Mouse (Mus musculus): ENCODE results near the gene Lmbr1l. TPM values are rescaled to one million over a fixed set of nuclear protein-coding genes. Genes with fewer than 3 reads are reported as not detected.
A peak's percentile ranks its signal among the peaks of the same experiment; 100 is the strongest.
"Not testable (repeated sequence)": the region's sequence is repeated elsewhere in the genome, so short reads cannot be mapped to it uniquely, and the experiment has no call there.

Gene Lmbr1l
- polyA plus RNA-seq, 1 experiment from 2014 or later: 26.4 TPM

- H3K27ac ChIP-seq; H3K4me1 ChIP-seq; H3K27me3 ChIP-seq; ATAC-seq (ENCODE audit: insufficient number of reproducible peaks, insufficient read depth, low FRiP score, low TSS enrichment); H3K9me3 ChIP-seq: not testable (repeated sequence)
- peak overlapping the region; percentile 88 for H3K9ac ChIP-seq
- H3K4me2 ChIP-seq (replicated peaks): peak overlapping the region; percentile 86
- H3K36me3 ChIP-seq: peaks cover 11% of the 10 kb centered on the region
- WGBS: 90% methylated on average over 11 of the region's 15 CpGs
- H3K4me3 ChIP-seq: peak overlapping the region; percentile 74
Observed at GRCm38 (mm10) chr15:98951122-98952062, 33.4 kb upstream of the Lmbr1l start.

GRCm38 (mm10) chr15:98949607-98949892 is 31.5 kb upstream of the Lmbr1l start:
- Histone ChIP-seq H3K4me3 (no peak overlapping the region), H3K36me3 (peaks cover 11% of the 10 kb centered on the region), H3K9me3 (no peaks in the 10 kb centered on the region), H3K4me2 (replicated peaks) (no peak overlapping the region), H3K4me1 (peaks cover 5% of the 10 kb centered on the region), H3K27ac (no peak overlapping the region), H3K9ac (no peak overlapping the region), H3K27me3 (no peaks in the 10 kb centered on the region)
- ATAC-seq (ENCODE audit: insufficient number of reproducible peaks, insufficient read depth, low FRiP score, low TSS enrichment): no peak
- WGBS: 68% methylated on average over 3 of the region's 3 CpGs

GRCm38 (mm10) chr15:98948857-98949606 is 31.0 kb upstream of the Lmbr1l start:
- Histone ChIP-seq H3K4me1 (peaks cover 2% of the 10 kb centered on the region), H3K9ac (no peak overlapping the region), H3K4me2 (replicated peaks) (no peak overlapping the region), H3K27ac (no peak overlapping the region), H3K4me3 (no peak overlapping the region), H3K36me3 (peaks cover 11% of the 10 kb centered on the region), H3K27me3 (no peaks in the 10 kb centered on the region), H3K9me3 (no peaks in the 10 kb centered on the region)
- no peak for ATAC-seq (ENCODE audit: insufficient number of reproducible peaks, insufficient read depth, low FRiP score, low TSS enrichment)
- 66% methylated on average over 6 of the region's 6 CpGs for WGBS

- Histone ChIP-seq H3K27ac (no peak overlapping the region), H3K9ac (no peak overlapping the region), H3K4me3 (no peak overlapping the region), H3K4me2 (replicated peaks) (no peak overlapping the region), H3K36me3 (peaks cover 11% of the 10 kb centered on the region), H3K9me3 (no peaks in the 10 kb centered on the region), H3K4me1 (no peaks in the 10 kb centered on the region; the same call in 1 of the 2 replicates), H3K27me3 (no peaks in the 10 kb centered on the region)
- ATAC-seq (ENCODE audit: insufficient number of reproducible peaks, insufficient read depth, low FRiP score, low TSS enrichment): no peak
Observed at GRCm38 (mm10) chr15:98948382-98948781, 30.4 kb upstream of the Lmbr1l start.

- Histone ChIP-seq H3K36me3 (peaks cover 11% of the 10 kb centered on the region), H3K27me3 (no peaks in the 10 kb centered on the region), H3K27ac (no peak overlapping the region), H3K4me1 (no peaks in the 10 kb centered on the region; the same call in 1 of the 2 replicates), H3K4me2 (replicated peaks) (no peak overlapping the region), H3K9me3 (no peaks in the 10 kb centered on the region), H3K9ac (no peak overlapping the region), H3K4me3 (no peak overlapping the region)
- no peak for ATAC-seq (ENCODE audit: insufficient number of reproducible peaks, insufficient read depth, low FRiP score, low TSS enrichment)
- 49% methylated on average over 3 of the region's 3 CpGs for WGBS
Observed at GRCm38 (mm10) chr15:98947884-98948283, 29.9 kb upstream of the Lmbr1l start.

- no peaks in the 10 kb centered on the region for H3K36me3 ChIP-seq
- H3K4me3 ChIP-seq: no peak overlapping the region
- no peak overlapping the region for H3K4me2 ChIP-seq (replicated peaks)
- no peak for ATAC-seq (ENCODE audit: insufficient number of reproducible peaks, insufficient read depth, low FRiP score, low TSS enrichment)
- 71% methylated on average over 4 of the region's 4 CpGs for WGBS
- no peaks in the 10 kb centered on the region for H3K4me1 ChIP-seq
- H3K9me3 ChIP-seq: no peaks in the 10 kb centered on the region
- H3K9ac ChIP-seq: no peak overlapping the region
- H3K27me3 ChIP-seq: no peaks in the 10 kb centered on the region
- no peak overlapping the region for H3K27ac ChIP-seq
Observed at GRCm38 (mm10) chr15:98943133-98943532, 25.1 kb upstream of the Lmbr1l start.

GRCm38 (mm10) chr15:98942081-98942480 is 24.1 kb upstream of the Lmbr1l start:
- WGBS: 87% methylated on average over 4 of the region's 4 CpGs
- Histone ChIP-seq H3K9ac (no peak overlapping the region), H3K4me2 (replicated peaks) (no peak overlapping the region), H3K36me3 (no peaks in the 10 kb centered on the region), H3K27me3 (no peaks in the 10 kb centered on the region), H3K4me1 (no peaks in the 10 kb centered on the region), H3K9me3 (no peaks in the 10 kb centered on the region), H3K4me3 (no peak overlapping the region), H3K27ac (no peak overlapping the region)
- no peak for ATAC-seq (ENCODE audit: insufficient number of reproducible peaks, insufficient read depth, low FRiP score, low TSS enrichment)

GRCm38 (mm10) chr15:98941539-98941938 is 23.5 kb upstream of the Lmbr1l start:
- Histone ChIP-seq H3K4me1 (no peaks in the 10 kb centered on the region), H3K9ac (no peak overlapping the region), H3K9me3 (no peaks in the 10 kb centered on the region), H3K4me3 (no peak overlapping the region), H3K27ac (no peak overlapping the region), H3K4me2 (replicated peaks) (no peak overlapping the region), H3K27me3 (no peaks in the 10 kb centered on the region), H3K36me3 (no peaks in the 10 kb centered on the region)
- ATAC-seq (ENCODE audit: insufficient number of reproducible peaks, insufficient read depth, low FRiP score, low TSS enrichment): no peak
- WGBS: 54% methylated on average over 2 of the region's 2 CpGs

GRCm38 (mm10) chr15:98940816-98941215 is 22.8 kb upstream of the Lmbr1l start:
- 70% methylated on average over 10 of the region's 10 CpGs for WGBS
- ATAC-seq (ENCODE audit: insufficient number of reproducible peaks, insufficient read depth, low FRiP score, low TSS enrichment): no peak
- H3K36me3 ChIP-seq: no peaks in the 10 kb centered on the region

GRCm38 (mm10) chr15:98934217-98934839 is 16.3 kb upstream of the Lmbr1l start, which contains the start of gene Tuba1b:
Tuba1b (minus strand) TSS chr15:98934565.
- no peaks in the 10 kb centered on the region for H3K27me3 ChIP-seq
- peak within 1 kb of the TSS; percentile 94 for H3K4me2 ChIP-seq (replicated peaks)
- WGBS: under 1% methylated on average over 58 of the region's 58 CpGs
- H3K4me3 ChIP-seq: peak within 1 kb of the TSS; percentile 79
- no peaks in the 10 kb centered on the region for H3K9me3 ChIP-seq
- peaks cover 8% of the 10 kb centered on the region for H3K4me1 ChIP-seq
- peaks cover 9% of the 10 kb centered on the region for H3K36me3 ChIP-seq
- peak within 1 kb of the TSS; percentile 92 for H3K9ac ChIP-seq
- peak within 1 kb of the TSS; percentile 99 for H3K27ac ChIP-seq
- peak; percentile 89 for ATAC-seq (ENCODE audit: insufficient number of reproducible peaks, insufficient read depth, low FRiP score, low TSS enrichment)

More at GRCm38 (mm10) chr15:98940816-98941215, 22.8 kb upstream of the Lmbr1l start:
- H3K27ac ChIP-seq: no peak overlapping the region
- no peak overlapping the region for H3K4me2 ChIP-seq (replicated peaks)
- no peak overlapping the region for H3K4me3 ChIP-seq
- no peaks in the 10 kb centered on the region for H3K27me3 ChIP-seq
- H3K9me3 ChIP-seq: no peaks in the 10 kb centered on the region
- H3K4me1 ChIP-seq: peaks cover 1% of the 10 kb centered on the region
- H3K9ac ChIP-seq: no peak overlapping the region

- ATAC-seq (ENCODE audit: insufficient number of reproducible peaks, insufficient read depth, low FRiP score, low TSS enrichment): peak; percentile 78
- peak overlapping the region; percentile 99 for H3K27ac ChIP-seq
- H3K27me3 ChIP-seq: no peaks in the 10 kb centered on the region
- peak overlapping the region; percentile 79 for H3K4me3 ChIP-seq
- peaks cover 9% of the 10 kb centered on the region for H3K4me1 ChIP-seq
- H3K9ac ChIP-seq: peak overlapping the region; percentile 92
- no peaks in the 10 kb centered on the region for H3K9me3 ChIP-seq
- under 1% methylated on average over 35 of the region's 35 CpGs for WGBS
- peak overlapping the region; percentile 94 for H3K4me2 ChIP-seq (replicated peaks)
- H3K36me3 ChIP-seq: peaks cover 9% of the 10 kb centered on the region
Observed at GRCm38 (mm10) chr15:98933833-98934216, 15.8 kb upstream of the Lmbr1l start.
